Mouse (Mus musculus): Measurements from ENCODE around the gene Lrrc51.

Gene Lrrc51

GRCm38 (mm10) chr7:101886274-101886673 is 47.4 kb downstream of the Lrrc51 start:
- no peak for DNase-seq (ENCODE audit: extremely low read depth, low read depth, low spot score)

- DNase-seq (ENCODE audit: extremely low read depth, low read depth, low spot score): no peak
These were observed 49.5 kb downstream of the Lrrc51 start for GRCm38 (mm10) chr7:101884160-101884559.

DNA sequence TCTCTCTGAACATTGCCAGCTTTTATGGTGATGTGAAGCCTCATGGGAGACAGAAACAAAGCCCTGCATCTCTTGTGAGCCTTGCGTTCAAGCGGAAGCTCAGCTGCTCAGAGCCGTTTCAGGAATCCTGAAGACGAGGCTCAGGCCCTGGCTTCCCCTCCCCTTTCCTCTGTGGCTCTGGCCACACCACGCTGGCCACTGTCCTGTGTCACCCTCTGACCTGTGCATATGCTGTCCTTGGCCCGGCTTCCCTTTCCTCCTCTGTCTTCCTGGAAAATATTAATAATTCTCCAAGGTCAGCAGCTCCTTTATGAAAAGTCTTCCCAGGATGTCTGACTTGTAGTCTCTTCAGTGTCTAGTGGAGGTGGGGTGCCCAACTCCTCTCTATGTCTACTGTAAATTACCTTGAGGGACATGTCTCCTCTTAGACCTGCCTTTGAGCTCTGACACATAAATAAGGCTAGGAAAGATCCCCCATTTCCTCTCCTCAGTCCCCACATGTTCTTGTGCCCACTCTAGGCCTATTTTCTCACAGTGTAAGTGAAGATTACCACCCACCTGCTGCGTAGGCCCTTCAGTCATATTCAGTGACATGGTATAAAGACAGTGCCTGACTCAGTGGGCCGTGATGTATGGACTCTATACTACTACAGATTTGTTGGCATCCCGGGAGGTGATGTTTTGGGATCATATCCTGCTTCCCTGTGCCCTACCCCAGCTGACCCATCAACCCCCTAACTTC is 51.1 kb downstream of the Lrrc51 start:
- no peak for DNase-seq (ENCODE audit: extremely low read depth, low read depth, low spot score)

DNA sequence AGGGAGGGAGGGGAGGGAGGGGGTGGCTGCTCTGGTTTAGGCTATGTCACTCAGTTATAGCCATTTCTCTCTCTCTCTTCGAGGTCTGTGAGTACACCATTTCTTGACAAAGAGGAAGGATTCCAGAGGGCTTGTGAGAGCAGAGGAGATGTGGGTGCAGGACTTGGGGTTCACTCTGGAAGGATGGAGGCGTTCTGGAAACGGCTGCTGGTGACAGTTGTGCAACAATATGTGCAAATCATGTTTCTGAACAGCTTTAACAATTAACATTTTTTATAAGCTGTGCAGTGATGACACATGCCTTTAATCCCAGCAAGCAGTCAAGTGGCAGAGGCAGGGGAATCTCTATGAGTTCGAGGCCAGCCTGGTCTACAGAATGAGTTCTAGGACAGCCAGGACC is 52.8 kb downstream of the Lrrc51 start:
- no peak for DNase-seq (ENCODE audit: extremely low read depth, low read depth, low spot score)

DNA sequence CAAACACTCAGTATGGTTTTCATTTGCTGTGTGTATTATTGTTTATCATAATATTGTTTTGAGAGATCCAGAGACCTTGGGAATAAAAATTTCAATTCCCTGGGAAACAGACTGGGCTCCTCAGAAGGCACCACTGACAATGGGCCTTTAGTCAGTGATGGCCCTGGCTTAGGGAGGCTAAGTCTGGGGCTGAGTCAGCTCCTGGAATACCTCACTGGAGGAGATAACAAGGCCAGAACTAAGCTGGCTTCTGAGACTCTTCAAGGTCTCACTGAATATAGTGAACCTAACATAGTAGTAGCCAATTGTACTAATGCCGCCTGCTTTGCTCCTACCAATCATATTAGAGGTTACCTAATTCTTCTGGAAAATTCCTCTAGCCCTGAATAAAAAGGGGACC is 57.7 kb downstream of the Lrrc51 start:
- DNase-seq (ENCODE audit: extremely low read depth, low read depth, low spot score): no peak

DNA sequence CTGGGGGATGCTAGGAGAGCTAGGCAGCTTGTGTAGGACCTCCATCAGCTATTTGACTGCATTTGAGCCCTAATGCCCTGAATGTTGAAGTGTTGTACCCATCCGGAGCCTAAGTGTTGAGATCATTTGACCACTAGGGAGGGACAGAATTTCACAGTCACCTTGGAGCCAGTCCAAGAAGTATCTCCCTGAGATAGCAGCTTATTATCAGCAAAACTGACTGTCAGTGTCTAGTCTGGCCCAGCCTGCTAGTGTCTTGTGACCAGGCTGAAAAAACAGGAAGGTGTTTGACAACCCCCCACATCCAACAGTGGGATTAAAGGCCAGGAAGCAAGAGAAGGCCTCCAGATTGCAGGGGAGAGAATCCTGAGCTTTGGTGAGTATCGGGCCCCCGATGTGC is 62.4 kb downstream of the Lrrc51 start:
- no peak for DNase-seq (ENCODE audit: extremely low read depth, low read depth, low spot score)

DNA sequence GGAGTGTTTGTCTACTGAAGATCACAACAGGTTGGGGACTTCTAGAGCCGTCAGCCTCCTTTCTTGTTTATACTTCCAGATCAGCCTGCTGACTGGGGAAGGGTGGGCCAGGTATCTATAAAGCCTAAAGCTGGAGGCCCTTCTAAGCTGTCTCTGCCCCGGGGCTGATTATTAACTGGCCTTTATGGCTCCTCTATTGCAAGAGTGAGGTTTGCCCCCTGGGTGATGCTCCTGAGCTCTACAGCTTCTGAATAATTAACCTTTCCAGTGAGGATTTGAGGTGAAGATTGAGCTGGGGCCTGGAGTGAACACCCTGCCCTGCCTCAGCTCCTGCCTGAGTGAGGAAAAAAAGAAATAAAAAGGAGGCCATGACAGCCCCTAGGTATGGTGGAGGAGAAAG is 63.1 kb downstream of the Lrrc51 start, which contains the start of gene Folr1:
Gene Folr1 (minus strand): TSS at position 160 of the 400 bp plus-strand sequence.
- DNase-seq (ENCODE audit: extremely low read depth, low read depth, low spot score): no peak

GRCm38 (mm10) chr7:101869163-101869500 is 64.6 kb downstream of the Lrrc51 start:
- DNase-seq (ENCODE audit: extremely low read depth, low read depth, low spot score): no peak

GRCm38 (mm10) chr7:101868241-101869162 is 65.2 kb downstream of the Lrrc51 start:
- peak; percentile 70 for DNase-seq (ENCODE audit: extremely low read depth, low read depth, low spot score)

DNA sequence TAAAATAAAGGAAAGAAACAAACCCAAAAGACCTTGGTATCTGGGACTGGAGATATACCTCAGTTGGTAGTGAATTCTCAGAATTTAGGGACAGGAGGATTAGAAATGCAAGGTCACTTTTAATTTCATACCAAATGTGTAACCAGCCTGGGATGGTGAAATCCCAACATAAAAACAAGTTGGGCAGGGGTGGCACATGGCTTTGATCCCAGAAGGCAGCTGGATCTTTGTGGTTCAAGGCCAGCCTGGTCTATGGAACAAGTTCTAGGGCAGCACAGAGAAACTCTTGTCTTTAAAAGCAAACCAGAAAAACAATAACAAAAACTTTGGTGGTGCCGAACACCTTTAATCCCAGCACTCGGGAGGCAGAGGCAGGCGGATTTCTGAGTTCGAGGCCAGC is 66.2 kb downstream of the Lrrc51 start:
- DNase-seq (ENCODE audit: extremely low read depth, low read depth, low spot score): peak; percentile 18

- DNase-seq (ENCODE audit: extremely low read depth, low read depth, low spot score): no peak
These were observed 67.0 kb downstream of the Lrrc51 start for GRCm38 (mm10) chr7:101866491-101867265.

DNA sequence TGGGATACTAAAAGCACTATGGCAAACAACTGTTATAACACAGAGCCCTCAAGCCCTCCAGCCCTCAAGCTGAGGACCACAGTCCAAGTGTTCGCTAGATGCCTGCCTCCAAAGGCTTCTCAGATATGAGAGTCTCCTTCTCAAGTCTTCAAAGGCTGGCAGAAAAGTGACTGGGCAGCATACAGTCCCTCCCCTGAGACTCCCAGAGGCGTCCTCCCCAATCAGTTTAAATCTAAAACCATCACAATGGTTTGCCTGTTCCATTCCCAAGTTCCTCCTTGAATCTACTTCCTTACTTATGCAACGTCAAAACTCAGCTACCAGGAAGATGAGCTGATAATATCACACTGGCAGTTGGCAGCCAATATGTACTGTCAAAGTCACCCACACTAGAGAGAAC is 70.3 kb downstream of the Lrrc51 start, which contains the start of gene Anapc15:
Gene Anapc15 (plus strand): TSS at position 301 of the 400 bp plus-strand sequence.
- peak; percentile 45 for DNase-seq (ENCODE audit: extremely low read depth, low read depth, low spot score)

Data from fat pad, adult 2 months (tissue).